Mouse (Mus musculus): ENCODE measurements around the gene Dnah7a. TPM values are rescaled to one million over a fixed set of nuclear protein-coding genes. Genes with fewer than 3 reads are reported as not detected.
"Not testable (repeated sequence)": the region's sequence is repeated elsewhere in the genome, so short reads cannot be mapped to it uniquely, and the experiment has no call there.

Dnah7a gene
- polyA plus RNA-seq, 1 experiment, result 5.5 TPM

DNA sequence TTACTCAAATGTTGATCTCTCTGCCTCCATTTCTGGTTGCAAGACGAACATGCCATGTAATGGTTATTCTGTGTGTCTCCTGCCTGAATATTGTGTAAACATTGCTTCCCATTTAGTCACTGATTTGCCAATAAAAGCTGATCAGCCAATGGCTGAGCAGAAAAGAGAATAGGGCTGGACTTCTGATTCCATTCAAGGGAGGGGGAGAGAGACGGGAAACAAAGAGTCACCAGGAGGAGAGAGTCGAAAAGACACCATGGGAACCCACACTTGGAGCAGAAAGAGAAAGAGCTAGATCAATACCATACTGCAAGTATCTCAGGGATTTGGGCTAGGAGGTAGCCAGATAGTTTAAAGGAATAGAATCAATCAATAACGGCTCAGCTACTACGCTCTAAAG lies 3.0 kb upstream of the Dnah7a start:
- not testable (repeated sequence) for DNase-seq (ENCODE audit: extremely low spot score in 1 of 2, low spot score in 1 of 2)

DNA sequence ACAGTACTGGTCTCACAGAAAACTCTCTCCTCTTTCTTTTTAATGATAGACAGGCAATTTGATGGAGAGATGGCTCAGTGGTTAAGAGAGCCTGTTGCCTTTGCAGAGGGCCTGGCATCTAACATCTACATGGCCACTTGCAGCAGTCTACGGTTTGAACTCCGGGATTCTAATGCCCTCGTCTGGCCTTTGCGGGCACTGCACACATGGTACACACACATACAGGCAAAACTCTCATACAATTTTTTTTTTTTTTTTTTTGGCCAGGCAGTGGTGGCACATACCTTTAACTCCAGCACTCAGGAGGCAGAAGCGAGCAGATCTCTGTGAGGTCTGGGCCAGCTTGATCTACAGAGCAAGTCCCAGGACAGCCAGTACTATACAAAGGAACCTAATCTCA lies 2.4 kb downstream of the Dnah7a start:
- no peak for DNase-seq (ENCODE audit: extremely low spot score in 1 of 2, low spot score in 1 of 2)

DNA sequence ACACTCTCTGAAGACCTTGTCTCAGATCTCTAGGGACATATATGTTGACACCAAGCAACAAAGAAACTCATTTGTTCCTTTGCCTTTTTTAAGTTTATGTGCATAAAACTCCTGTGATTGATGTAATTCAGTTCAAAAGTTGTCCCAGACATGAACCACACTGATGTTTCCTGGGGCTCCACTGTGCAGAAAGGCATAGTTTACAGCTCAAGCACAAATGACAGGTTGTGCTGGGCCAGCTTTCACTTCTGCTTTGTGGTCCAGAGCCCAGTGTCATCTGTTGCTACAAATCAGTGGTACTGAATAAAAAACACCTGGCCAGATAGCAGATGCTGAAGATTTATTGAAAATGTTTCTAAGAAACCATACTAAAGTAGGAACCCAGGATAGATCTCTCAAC lies 42.3 kb downstream of the Dnah7a start:
- DNase-seq (ENCODE audit: extremely low spot score in 1 of 2, low spot score in 1 of 2), result not testable (repeated sequence)

DNA sequence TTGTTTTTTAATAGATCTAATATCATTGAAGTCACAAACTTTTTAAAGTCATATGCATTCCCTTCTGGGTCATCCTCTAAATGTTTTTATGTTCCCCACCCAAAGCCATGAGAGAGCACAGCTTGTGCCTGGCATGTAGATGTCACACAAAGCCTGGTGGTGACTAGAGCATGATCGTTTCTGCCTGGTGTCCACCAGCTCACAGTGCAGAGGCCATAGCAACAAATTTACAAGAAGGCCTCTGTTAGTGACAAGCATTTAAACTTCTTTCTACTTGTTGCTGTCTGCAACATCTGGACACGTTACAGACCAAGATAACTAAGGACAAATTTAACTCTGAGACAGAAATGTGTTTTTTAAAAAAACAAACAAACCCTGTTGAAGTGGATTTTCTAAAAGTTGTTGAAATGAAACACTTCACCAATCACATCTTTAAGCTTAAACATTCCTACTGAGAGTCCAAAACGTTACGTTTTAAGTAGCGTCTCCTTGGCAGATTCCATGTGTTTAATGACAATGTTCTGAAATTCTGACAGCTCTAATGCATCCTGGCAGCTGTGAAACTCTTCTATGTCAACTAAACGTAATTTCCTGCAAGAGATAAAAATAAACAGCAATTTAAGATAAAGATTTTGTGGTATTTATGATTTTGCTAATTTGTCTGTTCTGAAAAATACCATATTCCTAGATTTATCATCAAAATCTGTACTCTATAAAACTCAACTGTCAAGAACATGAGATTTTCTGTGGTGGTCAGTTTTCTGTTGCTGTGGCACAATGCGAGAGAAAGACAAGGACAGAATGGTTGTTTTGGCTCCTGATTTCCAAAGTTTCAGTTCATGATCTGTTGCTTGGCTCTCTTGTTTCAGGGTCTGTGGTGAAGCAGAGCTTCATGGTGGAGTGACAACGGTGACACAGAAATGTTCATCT lies 66.5 kb downstream of the Dnah7a start:
- no peak for DNase-seq (ENCODE audit: extremely low spot score in 1 of 2, low spot score in 1 of 2)

DNA sequence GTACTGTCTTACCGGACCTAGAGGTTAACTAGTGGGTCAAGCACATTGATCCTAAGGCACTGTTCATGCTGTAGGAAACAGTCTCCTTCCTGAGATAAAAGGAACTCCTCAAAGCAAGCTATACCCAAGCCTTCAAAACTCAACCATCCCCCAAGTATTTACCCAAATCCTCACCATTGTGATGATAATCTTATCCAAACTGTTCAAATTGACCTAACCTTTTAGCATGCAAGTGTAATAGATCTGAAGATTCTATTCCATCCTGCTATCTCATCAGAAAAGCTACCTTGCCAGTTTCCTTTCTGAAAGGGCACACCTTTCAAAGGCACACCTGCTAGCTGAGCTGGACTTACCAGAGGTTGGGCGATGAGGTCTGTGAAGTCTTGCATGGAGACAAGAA lies 70.9 kb downstream of the Dnah7a start:
- DNase-seq (ENCODE audit: extremely low spot score in 1 of 2, low spot score in 1 of 2), result not testable (repeated sequence)

DNA sequence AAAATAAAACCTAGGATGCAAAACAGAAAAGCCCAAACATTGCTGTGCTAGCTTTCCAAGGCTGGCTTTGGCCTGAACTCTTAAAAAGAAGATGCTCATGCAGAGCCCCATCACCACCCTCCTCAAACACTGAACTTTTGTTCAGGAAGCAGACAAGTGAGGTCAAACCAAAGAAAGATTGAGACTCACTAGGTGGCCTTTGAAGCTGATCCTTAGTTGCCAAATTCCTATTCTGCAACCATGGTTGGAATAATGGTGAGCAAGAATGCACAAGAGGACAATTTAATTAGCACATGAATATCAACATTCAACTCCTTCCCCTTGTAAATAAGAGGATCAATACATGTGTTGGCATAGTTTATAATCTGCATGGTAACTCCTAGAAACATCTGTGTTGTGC lies 74.5 kb downstream of the Dnah7a start:
- not testable (repeated sequence) for DNase-seq (ENCODE audit: extremely low spot score in 1 of 2, low spot score in 1 of 2)

DNA sequence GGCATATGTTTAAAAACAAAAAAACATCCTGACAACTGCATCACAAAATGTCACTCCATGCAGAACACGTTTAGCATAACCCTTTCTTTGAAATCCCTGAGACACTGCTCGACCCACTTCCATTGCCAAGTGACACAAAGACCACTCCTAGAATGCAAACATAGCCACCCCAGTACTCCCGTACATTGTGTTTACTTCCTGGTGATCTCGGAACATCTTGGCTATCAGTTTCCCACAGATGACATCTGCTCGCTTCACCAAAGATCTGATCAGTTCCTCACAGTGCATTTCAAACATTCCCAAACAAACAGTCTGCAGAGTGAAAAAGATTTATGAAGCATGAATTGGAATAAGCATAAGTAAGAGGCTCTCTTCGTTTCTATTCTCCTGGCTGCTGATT lies 76.6 kb downstream of the Dnah7a start:
- no peak for DNase-seq (ENCODE audit: extremely low spot score in 1 of 2, low spot score in 1 of 2)

DNA sequence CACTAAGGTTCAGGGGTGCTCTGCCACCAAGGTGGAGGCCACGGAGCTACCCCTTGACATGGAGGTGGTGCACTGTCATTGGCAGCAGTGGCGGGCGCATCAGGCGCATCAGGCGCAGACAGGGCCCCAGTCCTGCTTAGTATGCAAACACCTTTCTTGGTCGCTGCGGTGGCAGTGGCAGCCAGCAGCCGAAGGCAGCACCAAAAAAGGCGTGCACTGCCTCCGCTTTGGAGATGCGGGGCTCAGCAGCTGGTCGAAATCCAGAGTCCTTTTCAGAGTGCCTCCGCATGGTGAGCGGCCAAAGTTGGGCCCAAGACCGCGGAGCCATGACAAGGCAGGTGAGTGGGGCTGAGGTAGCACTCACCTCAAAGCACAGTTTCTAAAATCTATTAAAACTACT lies 93.1 kb downstream of the Dnah7a start:
- DNase-seq (ENCODE audit: extremely low spot score in 1 of 2, low spot score in 1 of 2), result no peak

DNA sequence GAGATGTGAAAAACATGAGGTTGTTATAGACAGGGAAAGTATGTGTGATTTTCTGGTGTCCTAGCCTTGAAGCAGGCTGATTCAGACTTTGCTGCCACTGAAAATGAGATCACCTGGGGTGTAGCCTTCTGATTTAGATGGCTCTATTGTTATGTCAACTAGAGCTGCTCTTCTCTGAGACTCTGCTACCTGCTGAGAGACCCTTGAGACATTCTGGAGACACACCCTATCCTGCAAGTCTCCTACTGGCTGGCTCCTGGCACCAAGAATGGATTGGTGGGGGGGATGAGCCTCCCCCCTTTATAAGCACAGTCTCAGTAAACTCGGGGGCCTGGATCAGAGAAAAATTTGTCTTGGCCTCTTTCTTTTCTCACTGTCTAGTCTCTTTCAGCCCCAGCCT lies 125.3 kb downstream of the Dnah7a start:
- not testable (repeated sequence) for DNase-seq (ENCODE audit: extremely low spot score in 1 of 2, low spot score in 1 of 2)

DNA sequence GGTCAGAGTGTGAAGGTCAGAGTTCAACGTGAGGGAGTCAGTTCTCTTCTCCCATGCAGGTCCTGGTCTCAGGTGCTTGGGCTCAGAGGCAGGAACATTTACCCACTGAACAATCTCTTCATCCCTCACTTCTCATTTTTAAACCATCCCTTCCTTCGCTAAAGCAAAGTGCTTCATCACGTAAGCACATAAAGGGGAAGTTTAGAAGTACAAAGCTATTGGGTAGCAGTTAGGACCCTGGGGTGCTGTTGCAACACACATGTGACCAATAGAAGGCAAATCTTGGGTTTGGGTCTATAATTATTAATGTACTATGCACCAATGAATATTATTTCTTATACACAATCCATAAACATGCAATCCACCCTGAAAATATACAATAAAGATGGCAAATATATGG lies 148.7 kb downstream of the Dnah7a start:
- not testable (repeated sequence) for DNase-seq (ENCODE audit: extremely low spot score in 1 of 2, low spot score in 1 of 2)

DNA sequence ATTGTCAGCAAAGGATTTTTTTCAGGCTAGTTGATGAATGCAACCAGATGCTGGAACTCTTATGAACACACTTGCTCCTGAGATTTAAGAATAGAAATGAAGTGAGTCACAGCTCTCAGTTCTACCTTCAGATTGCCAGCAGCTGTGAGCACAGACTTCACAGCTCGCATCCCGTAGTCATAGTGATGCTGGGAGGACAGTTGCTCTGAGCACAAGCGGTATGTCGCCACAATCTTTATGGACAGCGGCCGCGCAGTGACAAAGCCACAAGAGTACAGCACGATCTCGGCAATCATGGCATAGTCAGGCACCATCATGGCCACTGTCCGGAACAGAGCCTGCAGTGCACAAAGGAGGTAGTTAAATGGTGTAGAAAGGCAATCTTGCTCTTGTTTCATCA lies 159.6 kb downstream of the Dnah7a start:
- DNase-seq (ENCODE audit: extremely low spot score in 1 of 2, low spot score in 1 of 2), result peak; percentile 41 to 53

DNA sequence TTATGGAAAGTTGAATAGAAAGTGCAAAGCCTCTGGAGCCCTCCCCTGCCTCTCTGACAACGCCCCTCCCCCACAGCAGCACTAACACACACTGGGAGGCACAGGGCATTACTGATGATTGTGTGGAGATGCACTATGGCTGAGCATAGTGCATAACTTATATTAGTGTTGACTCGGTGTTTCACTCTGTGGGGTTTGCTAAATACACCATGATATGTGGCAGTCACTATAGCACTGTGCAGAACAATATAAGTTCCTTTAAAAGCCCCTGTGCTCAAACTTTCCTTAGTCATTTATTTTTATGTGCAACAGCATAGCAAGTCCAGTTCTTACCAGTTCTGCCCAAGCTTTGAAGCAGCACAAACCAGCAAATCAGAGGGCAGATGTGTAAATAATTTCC lies 168.2 kb downstream of the Dnah7a start:
- DNase-seq (ENCODE audit: extremely low spot score in 1 of 2, low spot score in 1 of 2), result not testable (repeated sequence)

DNA sequence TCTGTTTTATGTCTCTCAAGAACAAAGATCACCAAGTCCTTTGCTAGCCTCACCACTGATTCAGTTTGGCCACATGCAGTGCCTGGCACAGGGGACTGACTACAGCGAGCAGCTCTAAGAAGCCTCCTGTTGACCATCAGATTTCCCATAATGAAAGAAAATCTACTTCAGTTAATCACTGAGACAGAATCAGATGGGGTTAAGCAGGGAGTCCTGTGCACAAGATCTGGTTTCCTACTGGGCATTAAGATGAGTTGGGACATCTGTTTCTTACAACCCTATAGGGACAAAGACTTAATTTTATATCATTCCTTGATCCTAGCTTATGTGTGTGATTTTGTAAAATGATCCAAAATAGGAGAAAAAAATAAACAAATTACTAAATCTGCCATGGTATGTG lies 171.8 kb downstream of the Dnah7a start:
- not testable (repeated sequence) for DNase-seq (ENCODE audit: extremely low spot score in 1 of 2, low spot score in 1 of 2)

DNA sequence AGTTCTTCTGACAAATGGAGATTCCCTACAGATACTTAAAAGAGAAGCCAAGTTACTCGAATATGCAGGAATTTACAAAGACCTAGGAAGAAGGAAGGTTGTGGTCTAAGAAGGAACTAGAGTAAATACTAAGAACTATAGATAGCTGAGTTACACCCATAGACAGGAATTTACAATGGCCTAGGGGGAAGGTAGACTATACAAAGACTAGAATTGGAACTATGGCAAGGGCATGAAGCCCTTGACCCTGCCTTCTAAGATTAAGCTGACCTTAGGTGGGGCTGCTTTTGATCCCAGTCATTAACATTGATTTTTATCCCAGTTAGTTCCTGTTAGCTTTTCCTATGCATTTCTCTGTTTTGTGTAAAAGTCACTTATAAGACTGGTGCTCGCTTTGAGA lies 180.6 kb downstream of the Dnah7a start:
- DNase-seq (ENCODE audit: extremely low spot score in 1 of 2, low spot score in 1 of 2), result not testable (repeated sequence)

DNA sequence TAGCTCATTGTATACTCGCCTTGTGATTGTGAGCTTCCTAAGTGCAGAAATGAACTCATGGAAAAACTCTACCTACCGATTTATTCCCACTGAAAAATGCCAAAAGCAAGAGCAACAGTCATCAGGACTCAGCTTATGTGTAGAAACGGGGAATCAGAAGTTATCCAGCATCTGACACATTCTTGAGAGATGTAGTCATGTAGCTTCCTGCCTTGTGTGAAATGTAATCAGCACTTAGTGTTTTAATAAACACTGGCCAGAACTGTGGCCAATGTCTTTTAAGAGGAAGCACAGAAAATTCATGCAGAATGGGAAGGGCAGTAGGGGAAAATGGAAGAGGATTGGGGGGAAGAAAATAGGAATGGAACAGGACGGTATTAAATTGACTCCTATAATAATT lies 232.9 kb downstream of the Dnah7a start:
- DNase-seq (ENCODE audit: extremely low spot score in 1 of 2, low spot score in 1 of 2), result no peak

DNA sequence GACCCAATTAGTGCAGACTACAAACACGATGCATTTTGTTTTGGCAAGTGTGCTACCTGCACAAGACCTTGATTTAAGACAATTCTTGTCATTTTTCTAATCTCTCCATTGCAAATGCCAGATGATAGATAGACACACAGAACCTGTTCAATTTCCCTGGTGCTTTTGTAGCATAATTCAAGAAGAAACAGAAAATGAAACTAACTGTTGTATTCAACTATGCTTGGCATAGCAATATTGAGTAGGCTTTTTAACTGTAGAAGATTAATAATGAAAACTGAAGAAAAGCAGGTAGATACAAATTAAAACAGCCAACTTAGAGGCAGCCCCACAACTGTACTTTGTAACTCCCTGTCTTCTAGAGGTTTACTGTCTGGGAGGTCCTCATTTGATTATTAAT lies 234.5 kb downstream of the Dnah7a start:
- DNase-seq (ENCODE audit: extremely low spot score in 1 of 2, low spot score in 1 of 2), result not testable (repeated sequence)

DNA sequence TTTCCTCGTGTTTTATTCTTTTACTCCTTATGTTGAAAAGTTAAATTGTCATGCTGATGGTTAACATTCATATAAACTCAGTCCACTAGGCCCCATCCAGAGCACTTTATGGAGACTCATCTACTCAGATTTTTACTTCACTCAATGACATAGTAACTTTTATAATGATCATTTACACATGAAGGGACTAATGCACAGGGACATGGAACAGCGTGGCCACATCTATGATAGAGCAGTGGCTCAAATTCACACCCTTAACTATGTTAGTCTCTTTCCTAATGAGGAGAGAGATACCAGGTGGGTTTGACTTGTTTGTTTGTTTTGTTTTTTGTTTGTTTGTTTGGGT lies 239.3 kb downstream of the Dnah7a start:
- DNase-seq (ENCODE audit: extremely low spot score in 1 of 2, low spot score in 1 of 2), result no peak

DNA sequence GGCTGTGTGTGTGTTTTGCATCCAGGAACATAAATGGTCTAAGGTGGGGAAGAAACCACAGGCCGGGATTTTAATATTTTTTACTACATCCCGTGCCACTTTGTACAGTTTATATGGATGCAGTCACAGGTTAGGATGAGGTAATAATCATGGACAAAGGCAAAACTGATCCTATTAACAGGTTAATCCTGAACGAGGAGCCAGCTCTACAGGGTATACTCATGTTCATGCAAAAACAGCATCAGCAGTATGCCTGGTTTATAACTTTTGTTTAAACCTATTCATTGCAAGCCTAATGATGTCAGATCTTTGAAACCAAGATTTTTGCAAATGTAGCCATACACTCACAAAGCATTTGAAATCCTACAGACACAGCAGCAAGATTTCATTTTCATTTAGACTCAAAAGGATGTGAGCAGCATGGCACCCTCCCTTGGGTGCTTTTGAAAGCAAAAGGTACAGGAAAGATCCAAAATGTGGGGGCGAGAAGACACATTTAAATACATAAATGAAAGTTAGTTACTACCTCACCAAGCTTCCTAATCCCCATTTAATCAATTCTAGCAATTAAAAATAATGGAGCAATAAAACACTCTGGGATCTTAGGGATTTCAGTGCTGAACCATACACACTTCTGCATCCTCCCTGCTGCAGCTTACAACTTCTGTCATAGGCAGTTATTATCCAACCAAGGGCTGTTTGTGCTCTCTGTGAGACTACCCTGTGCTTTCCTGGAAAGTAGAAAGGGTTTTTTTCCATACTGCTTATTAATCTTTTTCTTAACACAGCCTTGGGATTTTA lies 239.9 kb downstream of the Dnah7a start:
- not testable (repeated sequence) for DNase-seq (ENCODE audit: extremely low spot score in 1 of 2, low spot score in 1 of 2)

DNA sequence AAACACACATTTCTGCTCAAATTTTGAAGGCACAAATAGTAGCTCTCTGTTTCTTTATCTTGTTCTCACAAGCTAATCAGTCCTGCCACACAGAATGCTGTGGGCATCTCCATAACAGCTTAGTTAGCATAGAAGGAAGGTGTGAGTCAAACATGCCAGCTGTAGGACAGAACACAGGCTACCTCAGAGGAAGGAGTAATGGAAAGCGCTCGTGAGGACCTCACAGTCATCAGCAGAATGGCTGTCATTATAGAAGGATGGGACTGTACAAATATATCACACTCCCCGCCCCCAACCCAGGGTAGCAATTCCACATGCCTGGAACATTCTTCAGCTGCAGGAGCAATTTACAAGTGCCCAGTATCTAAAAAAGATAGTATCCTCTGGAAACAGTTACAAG lies 267.4 kb downstream of the Dnah7a start:
- not testable (repeated sequence) for DNase-seq (ENCODE audit: extremely low spot score in 1 of 2, low spot score in 1 of 2)

DNA sequence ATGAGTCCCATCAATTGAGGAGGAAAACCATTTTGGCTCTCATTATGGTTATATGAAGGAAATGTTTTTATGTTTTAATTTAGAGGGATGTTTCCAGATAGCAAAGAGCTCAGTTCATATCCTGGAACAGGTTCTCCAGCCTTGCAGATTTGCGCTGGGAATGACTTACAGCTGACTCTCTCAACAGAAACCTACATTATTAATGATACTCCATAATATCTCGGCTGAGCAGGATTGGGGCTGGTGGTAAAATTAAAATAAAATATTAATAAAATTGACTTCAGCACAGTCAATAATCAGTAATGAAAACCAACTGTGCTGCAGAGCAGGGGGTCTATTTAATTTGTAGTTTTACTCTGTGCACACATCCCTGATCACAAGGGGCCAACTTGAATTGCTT lies 274.2 kb downstream of the Dnah7a start:
- not testable (repeated sequence) for DNase-seq (ENCODE audit: extremely low spot score in 1 of 2, low spot score in 1 of 2)

DNA sequence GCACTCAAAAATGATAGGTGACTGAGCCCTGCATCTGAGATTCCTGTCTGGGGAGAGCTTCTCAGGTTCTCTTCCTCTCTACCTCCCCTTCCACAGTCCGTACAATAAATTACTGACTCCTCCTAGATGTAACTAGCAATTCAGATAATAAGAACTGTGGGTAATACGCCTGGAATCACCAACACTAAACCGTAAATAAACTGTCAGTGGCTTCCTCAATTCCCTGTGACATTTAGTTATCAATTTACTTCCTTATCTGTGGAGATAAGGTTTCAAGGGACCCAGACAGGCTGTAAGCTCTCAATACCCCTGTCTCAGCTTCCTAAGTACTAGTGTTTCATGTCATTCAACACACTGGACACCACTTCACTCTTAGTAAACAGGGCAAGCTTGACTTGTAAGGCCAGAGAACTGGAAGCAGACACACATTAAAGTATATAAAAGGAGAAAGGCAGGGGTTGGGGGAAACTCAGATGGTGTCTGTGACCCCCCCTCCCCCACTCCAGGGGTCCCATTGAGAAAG lies 300.7 kb downstream of the Dnah7a start:
- DNase-seq (ENCODE audit: extremely low spot score in 1 of 2, low spot score in 1 of 2), result no peak

All from frontal cortex, adult 2 months (tissue).